Mouse (Mus musculus) adrenal gland, adult 18-20 months (tissue): ENCODE data around the gene Ppm1h. TPM values are rescaled to one million over a fixed set of nuclear protein-coding genes. Genes with fewer than 3 reads are reported as not detected.

Experiments
- DNase-seq, 2 experiments: peaks; one replicate each; pipeline ENCODE4 v3.0.0; 2021 to 2022; ENCODE audit warnings: low spot score in 2 of 2
- total RNA-seq, 2 experiments: library from RNA; stranded (reverse); gene quantifications; 1 replicate in 1 of 2; 2 replicates in 1 of 2; pipeline ENCODE4 v1.2.3; 2021

Gene Ppm1h
- total RNA-seq, 2 experiments from 2014 or later, result 12.9 to 22.6 TPM

DNA sequence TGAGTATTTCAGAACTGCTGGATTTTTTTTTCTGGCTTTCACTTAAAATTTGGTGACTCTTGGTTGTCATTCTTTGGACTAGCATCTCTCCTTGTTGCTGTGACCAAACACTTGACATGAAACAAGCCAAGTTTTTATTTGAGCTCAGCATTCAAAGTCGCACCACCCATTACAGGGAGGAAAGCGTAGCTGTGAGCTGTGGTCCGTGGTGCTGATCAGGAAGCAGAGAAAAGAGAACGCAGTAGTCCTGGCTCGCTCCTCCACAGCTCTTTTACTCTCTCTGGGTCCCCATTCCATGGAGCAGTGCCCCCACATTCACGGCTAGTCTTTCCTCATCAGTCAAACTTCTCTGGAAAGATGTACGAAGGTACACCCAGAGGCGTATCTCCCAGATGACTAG, 87.4 kb downstream of the Ppm1h start:
- DNase-seq, result no peak

GRCm38 (mm10) chr10:122768204-122768892, 89.8 kb downstream of the Ppm1h start:
- DNase-seq, result no peak

DNA sequence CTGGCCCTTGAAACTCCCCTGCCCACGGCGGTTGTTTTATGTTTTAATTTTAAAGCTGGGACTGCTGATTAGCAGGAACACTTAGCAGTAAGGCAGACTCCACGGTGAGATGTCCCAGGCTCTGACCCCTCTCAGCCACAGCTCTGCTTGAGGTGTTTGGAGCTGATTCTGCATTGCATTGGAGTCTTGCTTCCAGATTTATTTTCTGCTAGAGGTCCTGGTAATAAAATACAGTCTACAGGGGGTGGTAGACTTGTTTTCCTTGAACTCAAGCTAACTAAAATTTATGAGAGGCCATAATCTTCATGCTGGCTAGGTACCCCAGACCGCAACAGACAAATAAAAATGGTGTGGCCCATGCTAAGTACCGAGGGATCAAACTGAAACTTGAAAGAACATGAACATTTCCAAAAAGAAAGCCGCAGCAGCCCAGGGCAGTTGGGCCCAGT, 90.4 kb downstream of the Ppm1h start:
- no peak for DNase-seq

GRCm38 (mm10) chr10:122770337-122770736, 91.8 kb downstream of the Ppm1h start:
- no peak for DNase-seq

GRCm38 (mm10) chr10:122770987-122771386, 92.4 kb downstream of the Ppm1h start:
- no peak for DNase-seq

DNA sequence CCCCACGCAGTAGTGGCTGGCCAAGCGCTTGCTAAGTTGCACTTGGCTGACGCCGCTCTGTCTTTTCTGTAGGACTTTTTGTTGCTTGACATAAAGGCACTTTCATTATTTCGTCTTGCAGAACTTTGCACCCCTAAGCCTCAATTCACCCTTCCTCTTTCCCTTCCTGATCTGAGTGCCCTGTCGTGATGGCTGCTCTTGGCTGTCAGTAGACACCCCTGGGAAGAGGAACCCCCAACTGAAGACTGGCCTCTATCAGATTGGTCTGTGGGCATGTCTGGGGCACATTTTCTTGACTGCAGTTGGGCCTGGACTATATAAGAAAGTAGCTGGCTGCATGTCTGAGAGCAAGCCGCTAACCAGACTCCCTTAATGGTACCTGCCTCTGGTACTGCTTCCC, 95.6 kb downstream of the Ppm1h start:
- no peak for DNase-seq

DNA sequence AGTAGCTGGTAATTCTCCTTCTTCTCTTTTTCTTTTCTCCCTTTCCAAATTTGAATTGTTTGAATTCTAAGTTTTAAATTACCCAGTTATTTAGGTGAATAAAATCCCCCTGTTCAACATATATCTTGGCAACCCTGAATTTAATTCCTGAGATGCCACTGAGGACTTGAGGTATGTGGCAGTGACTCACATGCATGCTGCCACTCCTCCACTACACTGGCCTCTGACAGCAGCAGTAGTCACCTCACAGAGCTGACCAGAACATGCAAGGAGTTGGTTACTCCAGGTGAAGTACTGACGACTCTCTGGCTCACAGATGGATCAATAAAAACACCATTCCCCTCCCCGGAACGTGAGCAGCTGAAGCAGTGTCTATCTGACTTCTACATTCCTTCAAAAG, 98.9 kb downstream of the Ppm1h start:
- no peak for DNase-seq

- DNase-seq, result no peak
Measured at GRCm38 (mm10) chr10:122777939-122778655, 99.5 kb downstream of the Ppm1h start.

GRCm38 (mm10) chr10:122779351-122779750, 100.8 kb downstream of the Ppm1h start:
- no peak for DNase-seq

- no peak for DNase-seq
Measured at GRCm38 (mm10) chr10:122782755-122783154, 104.2 kb downstream of the Ppm1h start.

DNA sequence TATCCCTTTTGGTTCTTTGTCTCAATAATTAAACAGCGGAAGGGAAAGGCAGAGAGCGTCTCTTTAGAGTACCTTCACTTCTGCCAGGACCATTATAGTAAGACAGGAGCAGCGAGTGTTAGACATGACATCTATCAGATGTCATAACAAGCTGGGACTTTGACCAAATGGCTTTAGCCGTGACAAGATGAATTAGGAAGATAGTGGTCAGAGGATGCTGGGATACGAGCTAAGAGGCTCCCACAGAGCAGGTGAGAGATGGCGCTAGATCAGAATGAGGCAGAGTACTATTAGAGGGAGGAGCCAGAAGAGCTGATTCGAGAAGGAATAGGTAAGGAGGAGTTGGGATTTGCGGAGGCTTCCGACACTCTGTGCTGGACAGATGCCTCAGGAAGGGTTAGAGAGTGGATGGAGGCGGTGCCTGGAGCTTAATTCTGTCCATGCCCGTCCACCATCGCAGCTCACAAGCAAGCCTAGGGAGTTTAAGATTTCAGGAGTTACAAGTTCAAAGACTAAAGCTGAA, 111.1 kb downstream of the Ppm1h start:
- DNase-seq, result no peak

DNA sequence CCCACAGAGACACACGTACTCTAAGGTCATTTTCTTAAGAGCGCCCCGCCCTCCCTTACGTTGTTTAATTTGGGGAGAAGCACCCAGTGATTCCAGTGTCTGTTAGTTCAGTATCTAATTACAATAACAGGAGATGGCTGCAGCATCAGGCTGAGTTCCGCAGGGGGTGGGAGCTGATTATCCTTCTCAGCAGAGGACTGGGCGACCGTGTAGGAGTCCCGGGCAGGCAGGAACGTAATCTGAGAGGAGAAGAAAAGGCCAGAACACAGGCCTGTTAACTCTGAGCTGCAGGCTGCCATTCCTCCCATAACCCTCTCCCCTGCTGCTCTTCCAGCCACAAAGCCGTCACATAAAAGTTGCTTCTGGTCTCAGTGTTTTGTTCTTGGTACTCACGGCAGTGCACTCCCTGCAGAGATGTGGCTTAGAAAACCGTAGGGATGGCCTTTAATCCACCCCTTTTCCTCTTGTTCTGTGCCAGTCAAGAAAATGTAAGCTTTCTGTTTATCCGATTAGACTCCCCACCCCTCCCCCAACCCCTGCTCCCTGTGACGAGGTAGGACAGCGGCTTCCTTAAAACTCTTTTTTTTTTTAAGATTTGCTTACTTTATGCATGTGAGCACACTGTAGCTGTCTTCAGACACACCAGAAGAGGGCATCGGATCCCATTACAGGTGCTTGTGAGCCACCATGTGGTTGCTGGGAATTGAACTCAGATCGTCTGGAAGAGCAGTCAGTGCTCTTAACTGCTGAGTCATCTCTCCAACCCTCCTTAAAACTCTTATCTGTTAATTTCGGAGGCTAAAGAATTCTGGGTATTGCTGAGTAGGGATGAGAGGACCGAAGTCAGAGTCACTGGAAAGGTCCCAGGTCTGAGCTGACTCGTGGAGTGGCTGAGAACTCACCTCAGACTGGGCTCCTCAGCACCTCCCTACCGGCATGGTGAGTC, 113.7 kb downstream of the Ppm1h start:
- no peak for DNase-seq

DNA sequence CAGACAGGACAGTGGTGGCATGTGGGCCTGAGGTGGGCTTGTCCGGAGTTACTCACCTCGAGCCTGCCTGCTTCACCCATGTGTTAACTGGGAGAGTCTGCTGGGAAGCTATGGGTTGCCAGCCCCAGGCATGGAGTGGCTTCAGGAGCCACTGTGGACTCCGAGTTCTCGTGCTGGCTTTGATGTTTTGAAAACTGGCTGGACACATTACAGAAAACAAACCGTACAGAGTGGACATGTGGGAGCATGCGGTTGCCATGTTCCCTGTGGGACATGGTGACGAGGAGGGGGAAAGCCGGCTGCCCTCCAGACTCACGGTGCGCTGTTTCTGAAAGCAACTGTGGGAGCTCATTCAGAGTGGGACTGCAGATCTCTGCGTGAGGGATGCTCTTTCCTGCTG, 114.6 kb downstream of the Ppm1h start:
- no peak for DNase-seq

DNA sequence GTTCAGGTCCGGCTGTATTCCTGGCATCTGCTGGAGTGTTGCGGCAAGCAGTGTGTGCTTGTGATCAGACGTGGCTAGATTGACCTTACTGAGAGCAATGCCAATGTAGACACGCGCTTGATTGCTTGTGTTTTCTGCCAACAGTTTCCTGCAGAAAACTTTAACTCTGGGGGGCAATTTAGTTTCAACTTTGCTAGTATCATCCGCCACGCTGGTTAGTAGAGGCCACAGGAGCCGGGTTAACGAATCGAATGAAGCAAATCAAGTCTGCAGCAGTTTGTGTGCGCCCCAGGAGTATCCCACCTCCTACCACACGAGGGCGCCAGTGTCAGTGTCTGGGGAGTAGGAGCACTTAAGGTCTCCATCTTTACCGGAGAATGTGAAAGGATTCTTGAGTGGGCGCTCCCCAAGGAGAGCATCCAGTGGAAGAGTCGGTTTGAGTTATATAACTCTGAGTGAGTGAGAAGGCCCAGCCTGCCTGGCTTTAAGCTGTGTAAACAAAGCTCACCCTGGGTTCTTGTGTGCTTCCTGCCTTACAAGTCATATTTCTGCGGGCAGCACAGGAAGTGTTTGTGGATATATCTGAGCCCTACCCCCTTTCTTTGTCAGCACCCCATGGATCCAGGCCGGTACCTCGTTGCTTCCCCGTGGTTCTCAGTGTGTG, 115.8 kb downstream of the Ppm1h start:
- peak; percentile 55 to 71 for DNase-seq

DNA sequence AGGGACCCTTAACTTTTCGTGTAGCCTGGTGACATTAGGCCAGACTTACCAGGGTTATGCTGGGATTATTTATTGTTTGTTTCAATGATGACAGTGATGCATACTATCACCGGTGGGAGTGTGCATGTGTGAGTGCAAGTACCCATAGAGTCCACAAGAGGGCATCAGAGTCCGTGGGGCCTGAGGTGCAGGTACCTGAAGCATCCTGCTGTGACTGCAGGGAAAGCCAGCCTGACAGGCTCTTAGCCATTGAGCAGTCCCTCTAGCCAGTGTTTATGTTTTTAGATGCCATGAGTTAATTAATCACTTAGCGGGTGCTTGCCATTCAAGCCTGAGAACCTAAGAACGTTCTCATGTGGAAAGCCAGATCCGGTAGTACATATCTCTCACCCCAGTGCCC, 119.4 kb downstream of the Ppm1h start:
- no peak for DNase-seq

DNA sequence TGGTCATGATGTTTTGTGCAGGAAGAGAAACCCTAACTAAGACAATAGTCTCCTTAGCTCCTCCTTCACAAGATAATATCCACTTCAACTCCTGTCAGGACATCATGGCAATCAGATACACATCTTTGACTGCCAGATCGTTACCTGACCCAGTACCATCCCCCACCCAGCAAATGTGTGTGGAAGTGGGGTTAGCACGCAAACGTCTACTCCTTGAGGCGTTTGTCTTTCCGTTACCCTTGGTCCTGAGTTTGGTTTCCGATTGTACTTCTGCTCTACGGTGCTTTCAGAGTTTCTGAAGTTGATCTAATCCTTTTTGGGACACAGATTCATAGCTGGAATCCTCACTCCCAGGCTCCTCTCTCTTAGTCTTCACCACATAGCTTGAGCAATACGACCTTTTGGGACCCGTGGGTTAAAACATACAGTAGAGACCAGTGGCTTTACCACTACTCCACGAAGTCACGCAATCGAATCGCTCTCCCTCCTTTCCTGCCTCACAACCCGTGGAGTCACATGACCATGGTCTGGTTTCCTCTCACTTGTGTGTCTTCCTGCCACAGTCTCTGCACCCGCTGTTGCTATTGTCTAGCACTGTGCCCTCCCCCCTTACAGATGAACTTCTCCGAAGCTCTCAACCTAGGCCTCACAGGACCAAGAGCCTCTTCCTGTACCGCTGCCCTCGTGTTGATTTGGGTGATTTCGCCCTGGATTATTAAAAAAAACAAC, 121.6 kb downstream of the Ppm1h start:
- DNase-seq, result no peak

- no peak for DNase-seq
Measured at GRCm38 (mm10) chr10:122800732-122801110, 122.2 kb downstream of the Ppm1h start.

DNA sequence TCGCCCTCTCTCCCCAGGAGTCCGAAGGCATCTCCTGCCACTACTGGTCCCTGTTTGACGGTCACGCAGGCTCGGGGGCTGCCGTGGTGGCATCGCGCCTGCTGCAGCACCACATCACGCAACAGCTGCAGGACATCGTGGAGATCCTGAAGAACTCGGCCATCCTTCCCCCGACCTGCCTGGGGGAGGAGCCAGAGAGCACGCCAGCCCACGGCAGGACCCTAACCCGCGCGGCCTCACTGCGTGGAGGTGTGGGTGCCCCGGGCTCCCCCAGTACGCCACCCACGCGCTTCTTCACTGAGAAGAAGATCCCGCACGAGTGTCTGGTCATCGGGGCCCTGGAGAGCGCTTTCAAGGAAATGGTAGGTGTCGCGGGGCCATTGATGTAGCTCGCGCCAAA, 123.7 kb downstream of the Ppm1h start:
- no peak for DNase-seq

DNA sequence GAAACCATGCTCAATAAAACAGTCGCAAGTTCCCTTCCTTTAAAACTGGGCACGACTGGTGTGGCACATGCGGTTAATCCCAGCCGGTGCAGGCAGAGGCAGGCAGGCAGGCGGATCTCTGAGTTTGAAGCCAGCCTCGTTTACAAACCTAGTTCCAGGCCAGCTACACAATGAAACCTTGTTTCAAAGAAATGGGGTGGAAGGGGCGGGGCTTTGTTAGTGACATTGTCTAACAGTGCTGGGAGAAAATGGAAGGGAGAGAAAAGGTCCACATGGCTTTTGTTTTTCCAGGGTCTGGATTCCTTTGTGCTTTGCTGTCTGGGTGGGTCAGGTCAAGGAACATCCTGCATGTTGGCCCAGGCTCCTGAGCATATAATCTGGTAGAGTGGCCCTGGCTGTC, 124.3 kb downstream of the Ppm1h start:
- no peak for DNase-seq

DNA sequence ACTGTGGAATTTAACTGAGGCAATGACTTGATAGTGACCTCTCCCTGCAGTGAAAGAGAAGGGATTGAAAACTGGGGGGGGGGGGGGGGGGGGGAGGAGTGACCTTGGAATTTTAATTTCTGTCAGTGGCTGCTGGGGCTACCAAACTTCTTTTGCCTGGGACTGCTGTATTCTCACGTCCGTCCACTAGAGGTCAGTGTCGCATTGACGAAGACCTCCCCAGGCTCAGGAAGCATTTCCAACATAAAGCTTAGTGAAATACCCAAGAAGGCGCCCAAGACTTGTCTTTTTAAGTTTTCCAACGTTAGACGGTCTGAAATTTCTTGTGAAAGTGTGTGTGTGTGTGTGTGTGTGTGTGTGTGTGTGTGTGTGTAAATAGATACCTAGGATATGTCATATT, 125.3 kb downstream of the Ppm1h start:
- peak; percentile 70 to 78 for DNase-seq
